Comparison of ENCODE assay signal across 8 mouse cellular contexts in the genomic region with DNA sequence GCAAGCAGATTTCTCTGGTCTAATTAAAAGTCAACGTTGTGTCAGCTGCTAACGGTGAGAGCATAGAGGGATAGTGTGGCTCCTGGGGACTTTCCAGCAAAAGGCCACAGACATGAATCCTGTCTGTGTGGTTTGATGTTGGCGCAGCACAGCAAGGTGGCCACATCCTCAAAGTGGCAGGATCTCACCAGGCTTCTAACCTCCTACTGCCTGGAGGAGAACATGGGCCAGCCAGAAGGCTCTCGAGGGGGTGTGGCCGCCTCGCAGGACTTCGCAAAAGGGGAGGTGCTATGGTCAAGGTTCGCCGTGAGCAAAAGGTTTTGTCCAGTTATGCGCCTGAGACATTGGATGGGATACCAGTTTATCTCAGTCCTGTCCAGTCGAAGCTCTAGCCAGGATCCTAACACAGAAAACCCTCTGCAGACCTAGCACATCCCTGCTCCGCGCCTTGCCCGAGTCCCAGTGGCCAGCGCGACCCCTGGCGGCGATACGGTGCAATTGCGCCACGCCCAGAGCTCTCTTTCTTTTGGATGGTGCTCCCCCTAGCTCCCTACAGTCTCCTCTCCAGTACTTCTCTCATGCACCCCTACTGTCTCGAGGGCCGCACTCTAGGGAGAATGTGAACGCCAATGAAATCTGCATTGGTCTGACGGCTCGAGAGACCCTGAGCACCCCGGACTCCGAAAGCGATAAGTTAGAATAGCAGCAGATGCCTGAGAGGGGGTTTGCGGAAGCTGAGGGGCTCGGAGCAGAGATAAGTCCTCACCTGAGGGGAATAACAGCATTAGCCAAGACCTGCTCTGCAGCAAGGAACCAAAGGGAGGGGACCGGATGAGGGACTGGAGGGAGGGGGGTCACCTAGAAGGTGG. TPM values are rescaled to one million over a fixed set of nuclear protein-coding genes. Genes with fewer than 3 reads are reported as not detected.
A peak's percentile ranks its signal among the peaks of the same experiment; 100 is the strongest.
DNase-seq lines count a peak whose midpoint lies in the region; ATAC-seq and TF ChIP-seq lines count a peak whose summit lies in the region.

No protein-coding gene starts in this region.

- no peak overlapping the region for H3K27ac ChIP-seq in MEL (ENCODE audit: control insufficient read depth, low read depth, low read length)
- H3K27ac ChIP-seq in hindbrain, embryonic 11.5 days (ENCODE audit: low read depth, low read length), result no peak overlapping the region

- peak overlapping the region; percentile 20 for H3K4me2 ChIP-seq in hindbrain, embryonic 11.5 days (replicated peaks; ENCODE audit: low read depth, low read length)

- H3K4me3 ChIP-seq in MEL (ENCODE audit: control insufficient read depth in 1 of 2, insufficient read depth in 1 of 2, low read depth in 2 of 2, low read length in 2 of 2), result peak overlapping the region in 1 of 2 experiments; percentile 37; a peak in 2 of 4 replicates
- H3K4me3 ChIP-seq in hindbrain, embryonic 11.5 days (ENCODE audit: low read depth, low read length), result no peak overlapping the region

- TF ChIP-seq RAD21 in MEL (IDR thresholded peaks at IDR 0.05; ENCODE audit: low read depth, low read length), result peak; percentile 94

- peaks cover 0 to 2% of the 10 kb centered on the region in 2 experiments; a peak in 1 of 4 replicates for H3K27me3 ChIP-seq in MEL (ENCODE audit: control insufficient read depth in 1 of 2, insufficient read depth in 2 of 2, low read length in 2 of 2)
- H3K27me3 ChIP-seq in hindbrain, embryonic 11.5 days (ENCODE audit: control insufficient read depth, insufficient read depth, low read length), result peaks cover 8% of the 10 kb centered on the region; the same call in 1 of the 2 replicates

- no peak overlapping the region for H3K9ac ChIP-seq in MEL (ENCODE audit: control insufficient read depth, low read depth, low read length, poor library complexity, severe bottlenecking)
- no peak overlapping the region for H3K9ac ChIP-seq in hindbrain, embryonic 11.5 days (ENCODE audit: low read depth, low read length)

- ATAC-seq in hindbrain, embryonic 11.5 days (ENCODE audit: low FRiP score), result peak; percentile 86

- TF ChIP-seq POLR2A in MEL (IDR thresholded peaks at IDR 0.05; ENCODE audit: control insufficient read depth in 1 of 2, insufficient read depth in 1 of 2, low read depth in 1 of 2, low read length in 2 of 2, poor library complexity in 1 of 2), result no peak

- H3K79me2 ChIP-seq in MEL (ENCODE audit: control insufficient read depth, insufficient read depth, low read length, poor library complexity), result no peaks in the 10 kb centered on the region

- peak; percentile 95 for DNase-seq in MEL (ENCODE audit: low read depth, low spot score)
- DNase-seq in cerebellum, adult 8-10 months, result peak; percentile 90
- DNase-seq in frontal cortex, adult 2 months (ENCODE audit: extremely low spot score in 1 of 2, low spot score in 1 of 2), result peak; percentile 71 to 94
- DNase-seq in hindbrain, embryonic 11.5 days (ENCODE audit: low spot score), result peak; percentile 92
- peak; percentile 87 to 89 for DNase-seq in layer of hippocampus, postnatal 14 days (ENCODE audit: low spot score in 2 of 2)
- DNase-seq in lung, postnatal 10 days, result peak; percentile 93
- peak; percentile 89 for DNase-seq in ovary, postnatal 36 days (ENCODE audit: low spot score)
- DNase-seq in thymus, postnatal 25 days, result peak; percentile 90

- no peak; a peak in 1 of 4 replicates for TF ChIP-seq EP300 in MEL (IDR thresholded peaks at IDR 0.05; ENCODE audit: low read depth in 1 of 2, low read length in 2 of 2)

- peaks cover 0 to 16% of the 10 kb centered on the region in 2 experiments; a peak in 2 of 4 replicates for H3K36me3 ChIP-seq in MEL (ENCODE audit: control insufficient read depth in 1 of 2, insufficient read depth in 2 of 2, low read length in 2 of 2)
- no peaks in the 10 kb centered on the region for H3K36me3 ChIP-seq in hindbrain, embryonic 11.5 days (ENCODE audit: control insufficient read depth, insufficient read depth, low read length)

- peak in 2 of 3 experiments; percentile 100; a peak in 5 of 6 replicates for TF ChIP-seq CTCF in MEL (IDR thresholded peaks at IDR 0.05 in 2 of 3, conservative IDR thresholded peaks at IDR 0.05 in 1 of 3; ENCODE audit: control insufficient read depth in 1 of 3, insufficient read depth in 1 of 3, low read depth in 2 of 3, low read length in 3 of 3, poor library complexity in 1 of 3, severe bottlenecking in 1 of 3)

- peaks cover 7 to 21% of the 10 kb centered on the region in 2 experiments for H3K4me1 ChIP-seq in MEL (ENCODE audit: control insufficient read depth in 1 of 2, insufficient read depth in 2 of 2, low read length in 2 of 2)
- H3K4me1 ChIP-seq in hindbrain, embryonic 11.5 days (replicated peaks; ENCODE audit: control insufficient read depth, insufficient read depth, low read length), result no peaks in the 10 kb centered on the region; the same call in 1 of the 2 replicates

- no peaks in the 10 kb centered on the region for H3K9me3 ChIP-seq in MEL (replicated peaks; ENCODE audit: insufficient read depth, low read length)
- no peaks in the 10 kb centered on the region for H3K9me3 ChIP-seq in hindbrain, embryonic 11.5 days (ENCODE audit: control insufficient read depth, low read length)

- 15% methylated on average over 32 of the region's 32 CpGs for WGBS in hindbrain, embryonic 11.5 days

TF ChIP-seq in MEL, 35 proteins besides CTCF, POLR2A, EP300 and RAD21:
- no peak for TF ChIP-seq GABPA (IDR thresholded peaks at IDR 0.05; ENCODE audit: low read depth, low read length)
- peak; percentile 96 for TF ChIP-seq MAZ (IDR thresholded peaks at IDR 0.05; ENCODE audit: low read depth, low read length)
- TF ChIP-seq MYC (IDR thresholded peaks at IDR 0.05; ENCODE audit: low read depth, low read length), result peak; percentile 71
- peak; percentile 26; the same call in 1 of the 2 replicates for TF ChIP-seq ELF1 (IDR thresholded peaks at IDR 0.05; ENCODE audit: low read depth, low read length)
- peak; percentile 97 for TF ChIP-seq ZC3H11A (IDR thresholded peaks at IDR 0.05; ENCODE audit: low read depth, low read length)
- peak; percentile 63; the same call in 1 of the 2 replicates for TF ChIP-seq MXI1 (IDR thresholded peaks at IDR 0.05; ENCODE audit: low read depth, low read length)
- TF ChIP-seq KAT2A (conservative IDR thresholded peaks at IDR 0.05; ENCODE audit: low read depth, low read length), result no peak
- TF ChIP-seq BHLHE40 (IDR thresholded peaks at IDR 0.05; ENCODE audit: borderline replicate concordance, low read depth, low read length), result no peak
- TF ChIP-seq TBP (IDR thresholded peaks at IDR 0.05; ENCODE audit: low read depth, low read length), result 0 out of 2 replicates have a peak, but pooled peaks have one; percentile 20
- no peak for TF ChIP-seq E2F4 (IDR thresholded peaks at IDR 0.05; ENCODE audit: borderline replicate concordance, low read depth, low read length)
- no peak for TF ChIP-seq MEF2A (IDR thresholded peaks at IDR 0.05; ENCODE audit: extremely low read depth, insufficient replicate concordance, low read depth, low read length, poor library complexity, severe bottlenecking)
- peak; percentile 62 for TF ChIP-seq HCFC1 (IDR thresholded peaks at IDR 0.05; ENCODE audit: low read depth, low read length)
- no peak for TF ChIP-seq ZMIZ1 (IDR thresholded peaks at IDR 0.05; ENCODE audit: low read depth, low read length)
- no peak for TF ChIP-seq JUND (IDR thresholded peaks at IDR 0.05; ENCODE audit: low read depth, low read length)
- TF ChIP-seq TCF12 (IDR thresholded peaks at IDR 0.05; ENCODE audit: low read depth, low read length), result peak; percentile 6; the same call in 1 of the 2 replicates
- peak; percentile 19; the same call in 1 of the 2 replicates for TF ChIP-seq GATA1 (IDR thresholded peaks at IDR 0.05; ENCODE audit: low read depth, low read length)
- no peak for TF ChIP-seq RCOR1 (IDR thresholded peaks at IDR 0.05; ENCODE audit: low read depth, low read length)
- TF ChIP-seq SIN3A (IDR thresholded peaks at IDR 0.05; ENCODE audit: low read length), result peak; percentile 86
- no peak for TF ChIP-seq ZKSCAN1 (IDR thresholded peaks at IDR 0.05; ENCODE audit: low read depth, low read length)
- TF ChIP-seq USF1 (IDR thresholded peaks at IDR 0.05; ENCODE audit: low read depth, low read length), result no peak
- peak; percentile 100 for TF ChIP-seq SMC3 (IDR thresholded peaks at IDR 0.05; ENCODE audit: low read depth, low read length)

RNA-seq across cellular contexts. Expression of gene Cep170b, which starts 13.3 kb away (rescaled TPM):
- total RNA-seq in MEL (2012; rRNA removed), result 40.0 and 49.7 TPM in 2 replicates
- 10 to 100 TPM in 1 of 2 experiments, not detected in 1; 64.0 TPM for polyA plus RNA-seq in MEL (2012; ENCODE audit: insufficient read depth in 1 of 2, insufficient read length in 2 of 2, low read depth in 1 of 2, low replicate concordance in 2 of 2, missing spikeins in 1 of 2)
- 107 and 119 TPM in 2 replicates for polyA plus RNA-seq in frontal cortex, adult 2 months (2012; rRNA removed)
- 8.5 and 8.7 TPM in 2 replicates for polyA plus RNA-seq in hindbrain, embryonic 11.5 days (2014; fragmentation: Nextera tagmentation; extraction: Ambion mirVana)
- total RNA-seq in layer of hippocampus, postnatal 14 days (2021), result 100 to 1,000 TPM; 178 to 193 TPM

RNA-seq across cellular contexts. Expression of gene Zbtb42, which starts 28.3 kb away (rescaled TPM):
- 4.5 and 7.6 TPM in 2 replicates for total RNA-seq in MEL (2012; rRNA removed)
- polyA plus RNA-seq in MEL (2012; ENCODE audit: insufficient read depth in 1 of 2, insufficient read length in 2 of 2, low read depth in 1 of 2, low replicate concordance in 2 of 2, missing spikeins in 1 of 2), result 10 to 100 TPM in 1 of 2 experiments, not detected in 1; 11.4 TPM
- 0.90 and 1.4 TPM in 2 replicates for polyA plus RNA-seq in frontal cortex, adult 2 months (2012; rRNA removed)
- 4.3 and 7.0 TPM in 2 replicates for polyA plus RNA-seq in hindbrain, embryonic 11.5 days (2014; fragmentation: Nextera tagmentation; extraction: Ambion mirVana)
- total RNA-seq in layer of hippocampus, postnatal 14 days (2021), result under 1 TPM; 0.43 to 0.55 TPM

RNA-seq across cellular contexts. Expression of gene Akt1, which starts 32.3 kb away (rescaled TPM):
- 289 and 322 TPM in 2 replicates for total RNA-seq in MEL (2012; rRNA removed)
- 100 to 1,000 TPM; 764 to 827 TPM for polyA plus RNA-seq in MEL (2012; ENCODE audit: insufficient read depth in 1 of 2, insufficient read length in 2 of 2, low read depth in 1 of 2, low replicate concordance in 2 of 2, missing spikeins in 1 of 2)
- polyA plus RNA-seq in frontal cortex, adult 2 months (2012; rRNA removed), result 174 and 175 TPM in 2 replicates
- polyA plus RNA-seq in hindbrain, embryonic 11.5 days (2014; fragmentation: Nextera tagmentation; extraction: Ambion mirVana), result 50.8 and 76.5 TPM in 2 replicates
- 100 to 1,000 TPM; 153 to 158 TPM for total RNA-seq in layer of hippocampus, postnatal 14 days (2021)

RNA-seq across cellular contexts. Expression of gene Pld4, which starts 53.5 kb away (rescaled TPM):
- total RNA-seq in MEL (2012; rRNA removed), result 9.7 and 9.8 TPM in 2 replicates
- 10 to 100 TPM in 1 of 2 experiments, not detected in 1; 16.4 TPM for polyA plus RNA-seq in MEL (2012; ENCODE audit: insufficient read depth in 1 of 2, insufficient read length in 2 of 2, low read depth in 1 of 2, low replicate concordance in 2 of 2, missing spikeins in 1 of 2)
- polyA plus RNA-seq in frontal cortex, adult 2 months (2012; rRNA removed), result 14.0 and 20.4 TPM in 2 replicates
- 4.7 and 6.2 TPM in 2 replicates for polyA plus RNA-seq in hindbrain, embryonic 11.5 days (2014; fragmentation: Nextera tagmentation; extraction: Ambion mirVana)
- total RNA-seq in layer of hippocampus, postnatal 14 days (2021), result 10 to 100 TPM; 10.6 to 13.1 TPM
